Mouse (Mus musculus): ENCODE data around the gene Cep135. TPM values are rescaled to one million over a fixed set of nuclear protein-coding genes. Genes with fewer than 3 reads are reported as not detected.

The Cep135 gene
- polyA plus RNA-seq, 1 experiment: 1.3 TPM

DNA sequence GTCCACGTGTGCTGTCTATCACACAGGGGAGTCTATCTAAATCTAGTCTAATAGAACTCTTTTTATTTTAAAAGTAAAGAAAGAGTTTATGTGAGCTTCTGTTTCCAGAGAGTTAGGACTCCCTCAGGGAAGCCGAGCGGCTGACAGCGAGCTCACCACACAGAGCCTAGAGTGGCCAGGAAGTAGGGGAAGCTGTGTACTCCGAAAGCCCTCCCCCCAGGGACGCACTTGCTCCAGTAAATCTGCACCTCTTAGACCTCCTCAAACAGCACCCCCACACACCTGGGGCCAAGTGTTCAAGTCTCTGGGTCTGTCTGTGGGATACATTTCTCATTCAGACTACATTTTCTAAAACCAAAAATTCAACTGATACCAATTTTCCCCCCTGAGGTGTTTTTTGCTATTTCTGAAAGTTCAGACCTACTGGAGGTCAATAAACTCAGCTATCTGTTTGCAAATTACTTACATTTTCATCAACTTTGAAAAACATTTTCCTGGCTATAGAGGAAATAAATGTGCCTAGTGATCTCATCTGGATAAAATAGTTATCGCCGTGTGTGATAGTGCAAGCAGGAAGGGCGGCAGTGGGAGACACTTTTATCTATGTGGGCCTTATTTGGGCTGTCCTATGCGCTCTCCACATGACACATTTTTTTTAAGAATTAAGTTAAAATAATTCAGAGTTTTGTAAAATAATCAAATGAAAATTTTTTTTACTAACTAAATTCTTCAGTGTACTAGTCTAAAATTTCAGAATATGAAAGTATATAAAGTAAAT, 56.8 kb downstream of the Cep135 start:
- no peak for DNase-seq (ENCODE audit: low read depth)

DNA sequence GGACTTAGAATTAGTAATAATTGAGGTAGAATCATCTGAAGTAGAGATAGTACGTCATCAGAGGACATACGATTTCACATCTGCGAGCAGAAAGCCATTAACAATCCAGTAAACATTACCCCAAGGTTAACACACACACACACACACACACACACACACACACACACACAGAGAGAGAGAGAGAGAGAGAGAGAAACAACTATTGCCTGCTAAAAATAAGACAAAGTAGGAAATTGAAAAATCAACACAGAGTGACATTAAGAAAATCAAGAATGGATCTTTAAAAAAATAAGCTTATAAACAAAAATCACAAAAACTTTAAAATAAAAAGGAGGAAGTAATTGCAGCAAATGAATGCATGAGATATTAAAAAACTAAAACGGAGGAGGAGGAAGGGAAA, 61.4 kb downstream of the Cep135 start:
- DNase-seq (ENCODE audit: low read depth): no peak

DNA sequence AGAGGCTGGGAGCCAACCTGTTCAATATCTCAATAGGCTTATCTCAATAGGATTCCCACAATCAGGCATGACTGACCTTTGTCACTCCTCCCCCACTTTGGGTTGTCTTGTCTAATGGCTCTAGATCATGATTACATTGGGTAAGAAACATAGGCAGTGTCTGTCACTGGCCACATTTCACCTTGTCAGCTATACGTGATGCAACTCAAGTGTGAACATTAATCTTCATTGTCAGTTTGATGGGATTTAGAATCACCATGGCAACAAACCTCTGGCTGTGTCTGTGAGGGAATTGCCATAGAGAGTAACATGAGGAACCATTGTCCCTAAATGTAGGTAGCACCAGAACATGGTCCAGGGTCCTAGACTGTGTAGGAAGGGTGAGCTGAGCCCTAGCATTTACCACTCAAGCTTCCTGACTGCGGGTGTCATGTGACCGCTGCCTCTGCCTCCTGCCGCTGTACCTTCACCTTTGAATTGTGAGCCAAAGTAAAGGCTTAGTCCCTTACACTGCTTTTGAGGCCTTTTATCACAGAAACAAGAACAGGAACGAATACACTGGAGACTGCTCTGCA, 62.7 kb downstream of the Cep135 start:
- no peak for DNase-seq (ENCODE audit: low read depth)

DNA sequence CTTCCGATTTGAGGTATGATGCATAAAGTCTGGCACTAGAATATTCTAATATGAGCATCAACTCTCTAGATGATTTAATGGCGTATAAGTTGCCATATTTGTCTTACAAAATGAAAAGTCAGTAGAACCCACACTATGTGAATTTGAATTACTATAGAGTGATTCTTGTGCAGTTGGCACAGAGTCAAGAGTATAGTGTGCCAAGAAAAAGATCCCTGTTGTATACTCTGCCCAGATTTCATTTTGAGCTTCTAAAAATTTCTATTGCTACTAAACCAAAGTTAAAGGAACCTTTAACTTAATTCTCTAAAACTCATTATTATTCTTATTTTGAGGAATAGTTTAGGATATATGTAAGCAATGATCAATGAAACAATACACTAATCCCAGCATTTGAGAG, 67.7 kb downstream of the Cep135 start, which contains the start of gene C530008M17Rik:
TSS of gene C530008M17Rik (plus strand) at position 301 of the 400 bp plus-strand sequence.
- DNase-seq (ENCODE audit: low read depth): no peak

DNA sequence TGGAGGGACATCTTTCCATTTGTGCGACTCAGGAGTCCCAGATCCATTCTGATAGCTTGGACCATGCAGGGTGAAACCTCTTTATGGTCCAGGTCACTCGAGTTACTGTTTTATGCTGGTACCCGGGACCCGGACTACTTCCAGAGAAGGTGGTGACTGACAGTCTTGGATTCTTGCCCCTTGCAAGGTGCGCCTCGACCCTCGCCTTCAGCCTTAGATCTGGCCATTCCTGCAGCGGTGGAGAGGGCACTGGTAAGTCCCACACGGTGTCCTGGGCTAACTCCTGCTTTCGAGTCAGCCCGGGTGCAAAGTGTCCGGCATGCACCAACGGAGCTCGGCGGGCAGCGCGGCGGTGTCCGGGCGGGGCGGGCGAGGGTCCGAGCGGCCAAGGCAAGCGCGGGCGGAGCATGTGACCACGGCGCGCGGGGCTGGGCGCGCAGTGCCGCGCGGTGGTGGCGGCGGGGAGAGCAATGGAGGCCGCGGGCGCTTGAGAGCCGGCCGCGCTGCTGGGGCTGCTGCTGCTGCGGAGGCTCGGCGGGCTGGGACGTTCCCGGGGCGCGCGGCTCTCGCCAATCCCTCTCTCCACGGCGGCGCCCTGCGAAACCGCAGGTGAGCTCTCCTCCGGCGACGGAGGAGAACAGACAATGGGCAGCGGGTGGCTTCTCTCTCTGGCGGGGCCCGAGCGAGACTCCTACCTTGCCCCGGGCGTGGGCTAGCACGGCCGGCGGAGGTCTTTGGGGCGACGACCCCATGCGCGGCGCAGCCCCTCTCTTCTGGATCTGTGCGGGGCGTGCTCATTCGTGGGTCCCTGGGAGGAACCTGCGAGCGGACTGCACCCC, 69.0 kb downstream of the Cep135 start:
- no peak for DNase-seq (ENCODE audit: low read depth)

DNA sequence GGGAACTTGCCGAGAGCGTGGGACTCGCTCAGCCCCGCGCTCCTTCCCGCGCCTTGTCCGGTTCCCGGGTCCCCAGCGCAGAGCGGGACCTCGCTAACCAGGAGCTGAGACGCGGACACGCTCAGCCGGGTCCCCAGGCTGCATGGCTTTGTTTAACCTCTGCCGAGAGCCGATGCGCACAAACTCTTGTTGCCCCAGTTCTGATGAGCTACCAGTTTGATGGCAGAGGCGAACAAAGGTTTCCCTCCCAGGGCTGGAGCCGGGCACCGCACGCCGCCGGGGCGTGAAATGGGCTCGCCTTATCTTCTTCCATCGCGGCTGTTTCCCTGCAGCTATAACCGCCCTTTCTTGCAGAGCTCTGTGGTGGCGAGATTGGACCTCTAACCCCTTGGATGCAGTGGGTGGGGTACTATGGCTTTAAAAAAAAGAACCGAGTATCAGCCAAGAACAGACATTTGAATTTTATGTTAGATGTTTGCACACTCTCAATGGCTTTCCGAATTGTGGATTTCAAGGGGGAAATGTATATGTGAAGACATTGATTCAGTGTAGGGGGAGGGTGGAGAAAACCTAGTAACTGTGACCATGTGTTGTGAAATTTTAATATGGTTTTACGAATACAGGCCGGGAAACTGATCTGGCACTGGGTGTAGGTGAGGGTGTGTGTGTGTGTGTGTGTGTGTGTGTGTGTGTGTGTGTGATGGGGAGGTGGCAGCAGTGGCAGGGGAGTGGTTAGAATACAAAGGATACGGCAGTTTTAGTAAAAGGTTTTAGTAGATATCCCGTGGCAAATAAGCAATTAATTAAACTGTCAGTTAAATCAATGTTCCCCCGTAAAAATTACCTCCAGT, 69.8 kb downstream of the Cep135 start:
- DNase-seq (ENCODE audit: low read depth): no peak

DNA sequence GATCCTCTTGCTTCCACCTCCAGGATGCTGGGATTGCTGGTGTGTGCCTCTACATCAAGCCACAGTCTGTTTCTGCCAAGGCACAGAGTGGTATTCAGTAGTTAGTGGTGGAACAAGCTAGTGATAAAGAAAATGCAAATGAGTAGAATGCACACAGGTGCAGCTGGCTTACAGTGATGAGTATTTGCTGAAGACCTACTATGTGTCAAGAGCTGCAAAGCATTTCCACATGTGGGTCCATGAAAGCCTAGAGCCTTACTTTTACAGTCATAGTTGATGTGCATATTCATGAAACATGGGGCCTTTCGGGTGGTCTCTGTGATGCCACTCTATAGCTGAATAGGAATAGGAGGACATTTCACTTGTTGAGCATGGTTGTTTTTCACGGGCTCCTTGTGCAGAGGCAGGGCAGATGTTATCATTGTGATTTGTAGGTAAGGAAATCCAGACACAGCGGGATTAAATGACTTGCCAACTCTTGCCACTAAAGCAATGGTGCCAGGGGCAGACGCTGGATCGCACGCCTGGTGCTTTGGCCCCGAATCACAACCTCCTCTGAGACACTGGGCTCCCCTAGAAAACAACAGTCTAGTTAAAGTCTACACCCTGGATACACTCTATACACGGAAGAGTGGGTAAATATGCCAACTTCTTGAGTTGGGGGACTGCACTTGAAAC, 71.6 kb downstream of the Cep135 start:
- no peak for DNase-seq (ENCODE audit: low read depth)

DNA sequence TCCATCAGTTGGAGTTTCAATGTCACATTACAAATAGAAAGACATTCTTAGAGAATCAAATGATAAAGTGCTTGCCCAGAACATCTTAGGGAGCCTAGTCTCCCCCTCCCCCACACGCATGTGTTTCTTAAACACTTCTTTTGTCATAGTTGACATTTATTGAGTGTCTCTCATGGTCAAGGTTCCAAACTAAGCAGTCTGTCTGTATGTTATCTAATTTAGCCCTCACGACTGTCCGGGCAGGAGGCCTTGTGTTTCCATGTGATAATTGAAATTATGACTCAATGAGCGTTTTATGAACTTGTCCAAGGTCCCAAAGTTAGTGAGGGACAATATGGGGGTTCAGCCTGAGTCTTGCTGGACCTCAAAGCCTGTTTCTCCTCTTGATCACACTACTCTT, 72.8 kb downstream of the Cep135 start:
- DNase-seq (ENCODE audit: low read depth): no peak

DNA sequence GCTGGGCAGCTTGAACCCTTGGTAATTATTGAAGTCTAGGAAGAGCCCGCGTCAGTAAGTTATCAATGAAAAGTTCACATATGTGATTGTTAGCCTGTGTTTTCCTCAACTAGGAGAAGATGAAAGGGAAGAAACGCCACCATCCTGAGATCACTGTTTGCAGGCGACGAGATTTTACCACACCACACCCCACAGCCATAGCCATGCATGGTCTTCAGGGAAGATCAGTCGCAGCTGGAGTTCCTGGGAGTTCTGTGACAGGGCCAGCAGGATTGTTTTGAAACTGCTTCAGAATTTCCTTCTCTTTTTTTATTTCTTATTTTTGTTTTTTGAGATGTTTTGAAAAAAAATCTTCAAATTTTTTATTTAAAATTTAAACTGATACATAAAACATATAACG, 76.4 kb downstream of the Cep135 start:
- DNase-seq (ENCODE audit: low read depth): no peak

DNA sequence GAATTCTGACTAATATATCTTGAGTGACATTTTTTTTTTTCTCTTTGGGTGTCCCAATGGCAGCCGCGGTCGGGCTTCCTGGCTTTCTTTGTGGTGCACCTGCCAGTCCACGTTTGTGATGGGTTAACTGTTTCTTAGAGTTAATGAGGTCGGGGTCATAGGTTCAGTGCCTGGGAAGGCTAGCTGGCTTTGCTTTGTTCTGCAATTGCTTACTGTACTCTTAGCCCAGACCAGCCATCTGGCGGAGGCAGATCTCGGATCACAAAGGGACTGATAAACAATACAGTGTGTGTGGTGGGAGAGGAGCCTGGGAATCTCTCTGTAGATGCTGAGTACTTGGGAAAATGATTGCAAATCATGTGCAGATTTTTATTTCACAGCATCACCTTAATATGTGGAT, 76.9 kb downstream of the Cep135 start:
- no peak for DNase-seq (ENCODE audit: low read depth)

DNA sequence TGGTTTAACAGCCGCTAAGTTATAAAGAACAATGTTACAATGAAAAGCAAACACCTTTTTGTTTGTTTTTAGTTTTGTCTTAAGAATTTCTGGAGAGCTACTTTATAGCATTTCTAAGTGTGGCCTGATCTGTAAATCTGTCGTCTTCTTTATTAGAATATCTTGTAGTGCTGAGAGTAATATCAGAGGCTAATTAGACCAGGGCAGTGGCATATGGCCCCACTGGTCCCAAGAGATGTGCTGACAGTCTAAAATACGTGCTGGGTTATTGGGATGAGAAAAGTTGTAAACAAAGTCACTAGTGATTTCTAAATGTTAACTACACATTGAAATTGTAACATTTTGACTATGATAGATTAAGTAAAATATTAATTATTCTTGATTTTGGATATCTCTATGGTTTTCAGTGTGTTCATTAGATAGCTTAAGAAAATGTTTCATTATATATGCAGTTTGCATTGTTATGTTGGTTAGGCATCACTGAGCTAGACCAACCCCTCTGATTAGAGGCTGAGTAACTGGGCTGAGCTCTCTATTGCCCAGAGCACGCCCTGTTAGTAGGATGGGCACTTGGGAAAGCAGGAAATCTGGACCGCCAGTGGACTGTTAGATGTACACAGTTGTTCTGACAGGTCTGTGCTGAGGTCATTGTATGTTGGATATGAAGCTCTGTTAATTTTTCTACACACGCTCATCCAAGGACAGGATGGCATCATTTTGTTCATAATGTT, 77.7 kb downstream of the Cep135 start:
- DNase-seq (ENCODE audit: low read depth): no peak

DNA sequence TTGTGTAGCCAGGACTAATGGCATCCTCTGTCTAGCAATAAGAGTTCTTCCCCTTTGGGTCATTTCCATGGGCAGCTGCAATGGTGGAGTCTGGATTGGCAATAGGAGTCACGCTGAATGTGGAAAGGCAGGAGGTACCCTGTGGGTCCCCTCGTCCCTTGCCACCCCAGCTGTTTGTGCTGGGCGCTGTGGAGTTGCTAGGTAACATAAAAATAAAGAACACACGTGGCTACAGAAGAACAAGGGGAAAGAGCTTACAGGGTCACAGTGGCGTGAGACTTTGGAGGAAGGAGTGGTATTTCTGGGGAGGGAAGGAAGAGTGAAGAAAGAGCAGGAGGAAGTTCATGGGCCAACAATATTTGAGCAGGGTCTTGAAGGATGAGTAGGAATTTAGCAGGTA, 79.6 kb downstream of the Cep135 start:
- no peak for DNase-seq (ENCODE audit: low read depth)

DNA sequence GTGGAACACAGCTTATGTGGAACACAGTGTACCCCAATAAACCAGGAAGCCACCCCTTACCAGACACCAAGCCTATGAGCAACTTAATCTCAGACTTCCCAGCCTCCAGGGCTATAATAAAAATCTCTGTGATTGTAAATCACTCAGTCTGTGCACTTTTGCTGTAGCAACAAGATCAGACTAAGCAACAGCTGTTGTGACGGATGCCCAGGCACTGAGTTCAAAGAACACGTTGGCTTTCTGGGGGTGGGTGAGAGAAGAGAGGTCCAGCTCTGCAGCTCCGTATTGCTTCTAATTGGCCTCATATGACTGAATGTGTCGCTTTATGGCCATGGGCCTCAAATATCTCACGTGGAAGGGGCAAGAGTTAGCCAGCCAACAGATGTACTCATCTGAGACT, 80.0 kb downstream of the Cep135 start:
- no peak for DNase-seq (ENCODE audit: low read depth)

DNA sequence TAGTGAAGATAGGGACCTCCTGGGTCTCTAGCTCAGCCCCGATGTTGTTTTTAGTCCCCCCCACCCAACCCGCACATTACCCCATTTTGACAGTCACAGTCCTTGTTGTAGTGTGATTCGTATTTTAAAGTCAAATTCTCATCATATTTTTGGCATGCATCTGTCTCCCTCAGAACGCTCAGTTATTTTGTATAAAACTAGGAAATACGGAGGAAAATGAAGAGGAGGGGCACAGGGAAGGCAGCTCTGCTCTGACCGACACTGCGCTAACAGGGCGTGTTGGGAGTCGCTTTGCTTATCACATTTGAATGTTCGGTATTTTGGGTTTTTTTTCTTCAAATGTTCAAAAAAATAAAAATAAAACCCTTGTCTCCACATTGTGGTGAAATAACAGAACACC, 81.7 kb downstream of the Cep135 start:
- DNase-seq (ENCODE audit: low read depth): no peak

DNA sequence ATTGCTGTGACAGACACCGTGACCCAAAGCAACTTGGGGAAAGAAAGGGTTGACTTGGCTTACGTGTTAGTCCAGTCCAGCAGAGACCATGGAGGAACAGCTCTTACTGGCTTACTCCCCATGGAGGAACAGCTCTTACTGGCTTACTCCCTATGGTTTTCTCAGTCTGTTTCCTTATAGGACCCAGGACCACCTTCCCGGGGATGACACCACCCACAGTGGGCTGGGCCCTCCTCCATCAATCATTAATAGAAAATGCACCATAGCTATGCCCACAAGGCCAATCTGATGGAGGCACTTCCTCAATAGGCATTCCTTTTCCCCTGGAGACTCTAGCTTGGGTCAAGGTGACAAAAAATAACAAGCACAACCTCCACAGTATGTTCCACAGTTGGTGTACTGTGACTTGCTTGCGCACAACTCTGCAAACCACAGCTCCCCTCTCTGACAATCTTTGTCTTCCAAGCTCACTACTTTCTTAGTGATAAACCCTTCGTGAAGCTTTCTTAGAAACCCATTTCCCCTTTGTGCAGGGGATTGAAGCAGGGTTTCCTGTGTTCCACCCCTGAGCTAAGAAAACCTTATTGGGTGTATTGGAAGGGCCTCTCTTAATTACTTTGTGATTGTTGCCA, 85.6 kb downstream of the Cep135 start:
- no peak for DNase-seq (ENCODE audit: low read depth)

DNA sequence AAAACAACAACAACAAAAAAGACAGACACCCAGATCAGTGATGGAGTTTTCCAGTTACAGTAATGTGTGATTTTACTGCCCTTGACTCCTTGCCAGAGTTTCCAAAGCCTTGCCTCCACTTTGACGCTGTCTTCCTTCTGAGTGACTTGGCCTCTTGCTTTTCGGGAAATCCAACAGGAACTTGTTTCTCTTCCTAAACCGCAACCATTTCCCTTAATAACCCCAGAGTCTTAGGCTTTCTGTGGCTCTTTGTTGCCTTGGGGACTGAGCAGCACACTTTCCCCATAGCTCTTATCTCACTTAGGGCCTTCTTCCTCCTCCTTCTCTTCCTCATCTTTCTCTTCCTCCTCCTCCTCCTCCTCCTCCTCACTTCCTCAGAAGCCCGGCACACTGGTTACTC, 86.9 kb downstream of the Cep135 start:
- no peak for DNase-seq (ENCODE audit: low read depth)

DNA sequence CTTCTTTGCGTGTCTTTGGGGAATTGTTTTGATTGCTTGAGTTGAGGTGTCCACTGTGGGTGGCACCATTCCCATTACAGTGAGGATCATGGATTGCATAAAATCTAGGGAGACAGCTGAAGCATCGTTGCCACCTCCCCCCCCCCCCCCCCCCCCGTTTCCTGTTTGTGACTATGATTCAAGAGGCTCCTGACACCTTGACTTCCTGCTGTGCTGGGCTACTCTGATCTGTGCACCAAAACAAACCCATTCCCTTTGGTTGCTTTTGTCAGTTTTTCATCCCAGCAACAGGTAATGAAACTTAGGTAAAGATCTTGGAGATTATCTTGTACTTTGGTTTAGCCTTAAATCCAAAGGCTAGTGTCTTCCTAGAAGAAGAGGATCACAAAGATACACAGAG, 92.5 kb downstream of the Cep135 start:
- DNase-seq (ENCODE audit: low read depth): no peak

DNA sequence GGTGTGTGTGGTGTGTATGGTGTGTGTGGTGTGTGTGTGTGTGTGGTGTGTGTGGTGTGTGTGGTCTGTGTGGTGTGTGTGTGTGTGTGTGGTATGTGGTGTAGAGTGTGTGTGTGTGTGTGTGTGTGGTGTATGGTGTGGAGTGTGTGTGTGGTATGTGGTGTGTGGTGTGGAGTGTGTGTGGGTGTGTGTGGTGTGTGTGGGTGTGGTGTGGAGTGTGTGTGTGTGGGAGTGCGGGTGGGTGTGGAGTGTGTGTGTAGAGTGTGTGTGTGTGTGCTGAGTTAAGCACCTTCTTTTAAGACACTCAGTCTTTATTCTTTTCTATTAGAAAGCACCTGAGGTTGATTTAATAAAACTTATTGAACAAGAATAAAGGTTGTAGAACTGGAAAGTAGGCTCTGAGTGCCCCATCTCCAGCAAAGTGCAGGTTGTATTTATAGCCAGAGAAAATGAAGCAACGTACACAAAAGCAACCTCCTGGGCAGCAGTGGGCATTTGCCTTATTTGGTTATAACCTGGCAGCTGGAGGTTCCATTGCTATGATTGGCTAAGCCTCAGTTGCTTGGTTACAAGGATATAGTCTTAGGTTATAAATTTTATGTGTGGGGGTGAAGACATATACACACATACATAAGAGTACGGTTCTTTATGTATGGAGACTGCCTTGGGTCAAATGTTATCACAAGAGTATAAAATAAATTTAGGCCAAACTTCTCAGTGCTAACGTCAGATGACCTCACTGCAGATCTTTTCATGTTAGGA, 93.6 kb downstream of the Cep135 start:
- no peak for DNase-seq (ENCODE audit: low read depth)

DNA sequence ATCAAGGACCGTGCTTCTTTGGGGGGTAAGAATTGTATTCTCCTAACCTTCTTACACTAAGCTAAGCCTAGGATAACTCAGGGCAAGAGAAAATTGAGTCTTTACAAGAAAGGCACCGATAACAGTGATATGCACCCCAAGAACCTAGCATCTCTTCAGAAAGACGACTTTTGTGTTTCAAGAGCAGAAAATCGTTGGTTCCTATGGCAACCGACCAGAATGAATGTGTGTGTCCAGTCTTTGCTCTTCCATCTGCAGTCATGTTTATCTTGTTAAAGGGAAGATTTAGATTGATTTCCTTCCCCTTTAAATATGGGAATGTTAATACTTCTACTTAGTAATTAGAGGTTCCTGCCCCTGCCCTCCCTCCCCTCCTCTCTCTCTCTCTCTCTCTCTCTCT, 95.0 kb downstream of the Cep135 start:
- DNase-seq (ENCODE audit: low read depth): no peak
